Mouse (Mus musculus) ES-E14 (cell line): ENCODE data around the gene Taf1c. TPM values are rescaled to one million over a fixed set of nuclear protein-coding genes. Genes with fewer than 3 reads are reported as not detected.

Experiments used
- DNase-seq: peaks from one replicate; pipeline ENCODE4 v3.0.0-alpha.2; 2013; ENCODE audit warnings: low read depth, low spot score
- H3K27ac ChIP-seq: 2 replicates; pipeline ENCODE4 v1.5.1; 2012; ENCODE audit warnings: low read depth, mild to moderate bottlenecking, low read length, moderate library complexity, mixed read lengths; ENCODE audit not compliant: poor library complexity, insufficient read depth, severe bottlenecking
- H3K36me3 ChIP-seq: 2 replicates; pipeline ENCODE4 v1.6.1; 2012; ENCODE audit warnings: mild to moderate bottlenecking, low read length, moderate library complexity, mixed read lengths; ENCODE audit not compliant: control insufficient read depth, poor library complexity, insufficient read depth, severe bottlenecking
- H3K4me1 ChIP-seq, 2 experiments: fragments of 150-350 bp in 1 of 2; sonication (generic) in 1 of 2; 2 replicates each; pipeline ENCODE4 v1.6.1; 2012; ENCODE audit warnings: low read length in 2 of 2, mild to moderate bottlenecking in 1 of 2, mixed read lengths in 1 of 2; ENCODE audit not compliant: control insufficient read depth in 2 of 2, insufficient read depth in 2 of 2, poor library complexity in 1 of 2
- H3K4me3 ChIP-seq, 2 experiments: fragments of 150-350 bp in 1 of 2; sonication (generic) in 1 of 2; 2 replicates each; pipeline ENCODE4 v1.5.1; 2012; ENCODE audit warnings: low read length in 2 of 2, low read depth in 1 of 2, mild to moderate bottlenecking in 1 of 2, mixed read lengths in 1 of 2; ENCODE audit not compliant: insufficient read depth in 1 of 2, poor library complexity in 1 of 2, severe bottlenecking in 1 of 2
- H3K9ac ChIP-seq: 2 replicates; pipeline ENCODE4 v1.6.1; 2012; ENCODE audit warnings: low read depth, mild to moderate bottlenecking, low read length, mixed read lengths; ENCODE audit not compliant: poor library complexity, insufficient read depth, severe bottlenecking
- H3K9me3 ChIP-seq: fragments of 150-350 bp; sonication (generic); 2 replicates; pipeline ENCODE4 v1.6.1; 2012; ENCODE audit warnings: low read depth, mild to moderate bottlenecking, low read length; ENCODE audit not compliant: control insufficient read depth, insufficient read depth
- CHD2 ChIP-seq: IDR thresholded peaks from 2 replicates; pipeline ENCODE4 v1.6.1; 2014; ENCODE audit warnings: mild to moderate bottlenecking, low read depth, low read length, inconsistent platforms
- HCFC1 ChIP-seq: IDR thresholded peaks from 2 replicates; pipeline ENCODE4 v1.6.1; 2012; ENCODE audit warnings: low read length, inconsistent platforms, borderline replicate concordance; ENCODE audit not compliant: insufficient read depth
- MAFK ChIP-seq: IDR thresholded peaks from 2 replicates; pipeline ENCODE4 v1.6.1; 2014; ENCODE audit warnings: mild to moderate bottlenecking, low read depth, low read length, inconsistent platforms; ENCODE audit not compliant: insufficient read depth
- ZC3H11A ChIP-seq: IDR thresholded peaks from 2 replicates; pipeline ENCODE4 v1.6.1; 2012; ENCODE audit warnings: low read depth, mild to moderate bottlenecking, inconsistent platforms, low read length, borderline replicate concordance
- ZNF384 ChIP-seq: IDR thresholded peaks from 2 replicates; pipeline ENCODE4 v1.6.1; 2012; ENCODE audit warnings: low read depth, low read length, inconsistent platforms
- in situ Hi-C, 2 experiments: fragments of 600-800 bp; cut with MboI; formaldehyde crosslinking; loops; one replicate each; pipeline ENCODE4 v1.15.1; 2025; ENCODE audit warnings: low sequenced_read_pairs in 2 of 2, inconsistent platforms in 1 of 2; ENCODE audit not compliant: unreplicated experiment in 2 of 2
- total RNA-seq: library from RNA; depleted of rRNA; stranded (reverse); fragments of 300-350 nt; gene quantifications from 2 replicates; pipeline ENCODE4 v1.2.3, GENCODE M21; 2012

The Taf1c gene
- total RNA-seq, 1 experiment: 24.8 TPM

GRCm38 (mm10) chr8:119620116-119620840, 15.3 kb upstream of the Taf1c start:
- in situ Hi-C loops: no loop called here
- peaks cover 7 to 23% of the 10 kb centered on the region in 2 experiments; a peak in 3 of 4 replicates for H3K4me1 ChIP-seq
- TF ChIP-seq ZC3H11A (no peak), CHD2 (no peak), ZNF384 (no peak), MAFK (no peak), HCFC1 (no peak)
- no peak overlapping the region for H3K4me3 ChIP-seq
- no peaks in the 10 kb centered on the region for H3K9me3 ChIP-seq
- H3K36me3 ChIP-seq: no peaks in the 10 kb centered on the region
- H3K27ac ChIP-seq: no peak overlapping the region
- DNase-seq: no peak
- no peak overlapping the region for H3K9ac ChIP-seq

- H3K4me1 ChIP-seq: peaks cover 7 to 25% of the 10 kb centered on the region in 2 experiments; a peak in 3 of 4 replicates
- no peak overlapping the region for H3K4me3 ChIP-seq
- H3K9ac ChIP-seq: no peak overlapping the region
- in situ Hi-C loops: no loop called here
- no peaks in the 10 kb centered on the region for H3K9me3 ChIP-seq
- DNase-seq: no peak
- H3K27ac ChIP-seq: no peak overlapping the region
- TF ChIP-seq ZNF384 (no peak), ZC3H11A (no peak), CHD2 (no peak), MAFK (no peak), HCFC1 (no peak)
- no peaks in the 10 kb centered on the region for H3K36me3 ChIP-seq
Measured at GRCm38 (mm10) chr8:119618887-119619286, 13.9 kb upstream of the Taf1c start.

- Histone ChIP-seq H3K36me3 (no peaks in the 10 kb centered on the region), H3K27ac (no peak overlapping the region), H3K9ac (no peak overlapping the region), H3K9me3 (no peaks in the 10 kb centered on the region), H3K4me1 (peaks cover 7 to 25% of the 10 kb centered on the region in 2 experiments; a peak in 3 of 4 replicates), H3K4me3 (no peak overlapping the region)
- in situ Hi-C loops: no loop called here
- TF ChIP-seq MAFK (no peak), ZNF384 (no peak), HCFC1 (no peak), CHD2 (no peak), ZC3H11A (no peak)
- no peak for DNase-seq
Measured at GRCm38 (mm10) chr8:119617586-119617985, 12.6 kb upstream of the Taf1c start.

GRCm38 (mm10) chr8:119616811-119617210, 11.8 kb upstream of the Taf1c start:
- TF ChIP-seq MAFK: no peak
- no peak for TF ChIP-seq HCFC1
- no peak for TF ChIP-seq ZNF384
- no peak for TF ChIP-seq CHD2
- no peak for TF ChIP-seq ZC3H11A
- no peak overlapping the region for H3K9ac ChIP-seq
- in situ Hi-C loops: no loop called here
- no peak overlapping the region for H3K27ac ChIP-seq
- no peaks in the 10 kb centered on the region for H3K9me3 ChIP-seq
- no peaks in the 10 kb centered on the region for H3K36me3 ChIP-seq
- no peak overlapping the region for H3K4me3 ChIP-seq
- no peak for DNase-seq
- peaks cover 7 to 20% of the 10 kb centered on the region in 2 experiments; a peak in 3 of 4 replicates for H3K4me1 ChIP-seq
